Mouse (Mus musculus): ENCODE measurements at regions not wholly inside any gene's neighbourhood (a gene's known extent, or its start where the extent isn't known, plus 50 kb on each side); places are given as distances from the start of the nearest gene placed in this dataset.
"Not testable (repeated sequence)": the region's sequence is repeated elsewhere in the genome, so short reads cannot be mapped to it uniquely, and the experiment has no call there.

- peak; percentile 47 for DNase-seq
Measured at GRCm38 (mm10) chr12:20196386-20196785, 242.1 kb downstream of the Gm21863 start.

DNA sequence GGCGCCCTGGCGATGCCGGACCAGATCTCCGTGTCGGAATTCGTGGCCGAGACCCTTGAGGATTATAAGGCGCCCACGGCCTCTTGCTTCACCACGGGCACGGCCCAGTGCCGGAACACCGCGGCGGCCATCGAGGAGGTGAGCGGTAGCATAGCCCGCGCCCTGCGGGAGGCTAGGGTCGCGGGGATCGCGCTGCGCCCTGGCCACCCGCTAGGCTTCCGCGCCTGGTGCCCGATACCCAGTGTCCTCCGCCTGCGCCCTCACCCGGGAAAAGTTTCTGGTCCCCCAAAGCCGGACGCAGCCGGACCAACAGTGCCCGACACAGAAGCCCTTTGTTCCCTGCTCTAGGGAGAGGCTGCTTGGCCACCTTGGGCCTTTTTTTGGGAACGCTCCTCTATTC, 242.6 kb downstream of the Gm21863 start:
- not testable (repeated sequence) for DNase-seq

DNA sequence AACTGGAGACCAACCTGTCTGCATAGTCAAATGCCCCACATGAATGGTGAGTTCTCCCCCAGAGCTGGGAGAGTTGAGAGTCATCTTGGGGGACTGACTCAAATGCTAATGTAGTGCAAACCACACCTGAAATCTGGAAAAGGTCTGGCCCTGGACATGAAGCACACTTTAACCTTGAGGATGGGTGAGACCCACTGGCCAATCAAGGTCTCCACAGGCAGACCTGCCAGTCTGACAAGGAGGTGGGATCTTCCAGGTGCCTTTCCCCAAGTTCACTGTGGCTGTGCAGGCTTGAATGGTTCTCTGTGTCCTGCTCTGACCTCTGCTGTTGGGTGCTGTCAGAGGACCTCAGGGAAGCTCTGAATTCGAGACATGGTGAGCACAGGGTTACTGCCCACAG, 269.6 kb downstream of the Gm21863 start:
- not testable (repeated sequence) for DNase-seq

GRCm38 (mm10) chr12:20226831-20227230, 272.5 kb downstream of the Gm21863 start:
- DNase-seq, result not testable (repeated sequence)

GRCm38 (mm10) chr12:20227427-20228160, 273.3 kb downstream of the Gm21863 start:
- not testable (repeated sequence) for DNase-seq

- peak; percentile 2 for DNase-seq
Measured at GRCm38 (mm10) chr12:20228321-20228999, 274.2 kb downstream of the Gm21863 start.

- not testable (repeated sequence) for DNase-seq
Measured at GRCm38 (mm10) chr12:20229441-20229840, 275.1 kb downstream of the Gm21863 start.

DNA sequence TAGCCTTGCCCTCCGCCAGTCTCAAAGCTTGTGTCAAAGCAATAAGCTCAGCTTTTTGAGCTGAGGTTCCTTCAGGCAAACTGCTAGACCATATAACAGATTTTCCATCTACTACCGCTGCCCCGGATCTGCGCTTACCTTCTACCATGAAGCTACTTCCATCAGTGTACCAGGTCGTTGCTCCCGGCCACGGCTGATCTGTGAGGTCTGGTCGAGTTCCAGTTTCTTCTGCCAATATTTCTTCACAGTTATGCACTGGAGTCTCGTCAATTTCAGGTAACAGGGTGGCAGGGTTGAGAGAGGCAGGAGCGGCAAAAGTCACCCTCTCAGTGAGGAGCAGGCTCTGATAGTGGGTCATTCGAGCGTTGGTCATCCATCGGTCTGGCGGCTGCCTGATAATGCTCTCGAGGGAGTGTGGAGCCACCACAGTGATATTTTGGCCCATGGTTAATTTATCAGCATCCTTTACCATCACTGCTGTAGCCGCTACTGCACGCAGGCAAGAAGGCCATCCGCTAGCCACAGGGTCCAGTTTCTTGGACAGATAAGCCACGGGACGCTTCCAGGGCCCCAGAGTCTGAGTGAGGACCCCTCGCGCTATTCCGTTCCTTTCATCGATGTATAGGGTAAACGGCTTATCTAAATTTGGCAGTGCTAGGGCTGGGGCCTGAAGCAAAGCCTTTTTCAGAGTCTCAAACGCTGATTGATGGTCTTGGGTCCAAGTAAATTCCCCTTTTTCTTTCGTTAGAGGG, 276.0 kb downstream of the Gm21863 start:
- DNase-seq, result peak; percentile 3

DNA sequence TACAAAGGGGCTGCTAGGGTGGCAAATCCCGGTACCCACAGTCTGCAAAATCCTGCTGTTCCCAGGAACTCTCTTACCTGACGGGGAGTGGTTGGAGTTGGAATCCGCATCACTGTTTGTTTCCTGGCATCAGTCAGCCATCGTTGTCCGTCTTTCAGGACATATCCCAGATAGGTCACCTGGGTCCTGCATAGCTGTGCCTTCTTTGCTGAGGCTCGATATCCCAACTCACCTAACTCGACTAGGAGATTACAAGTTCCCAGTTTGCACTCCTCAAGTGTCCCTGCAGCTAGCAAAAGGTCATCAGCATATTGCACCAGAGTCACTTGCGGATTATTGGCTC, 276.6 kb downstream of the Gm21863 start:
- DNase-seq, result no peak

GRCm38 (mm10) chr12:20231528-20231927, 277.2 kb downstream of the Gm21863 start:
- DNase-seq, result peak; percentile 7

DNA sequence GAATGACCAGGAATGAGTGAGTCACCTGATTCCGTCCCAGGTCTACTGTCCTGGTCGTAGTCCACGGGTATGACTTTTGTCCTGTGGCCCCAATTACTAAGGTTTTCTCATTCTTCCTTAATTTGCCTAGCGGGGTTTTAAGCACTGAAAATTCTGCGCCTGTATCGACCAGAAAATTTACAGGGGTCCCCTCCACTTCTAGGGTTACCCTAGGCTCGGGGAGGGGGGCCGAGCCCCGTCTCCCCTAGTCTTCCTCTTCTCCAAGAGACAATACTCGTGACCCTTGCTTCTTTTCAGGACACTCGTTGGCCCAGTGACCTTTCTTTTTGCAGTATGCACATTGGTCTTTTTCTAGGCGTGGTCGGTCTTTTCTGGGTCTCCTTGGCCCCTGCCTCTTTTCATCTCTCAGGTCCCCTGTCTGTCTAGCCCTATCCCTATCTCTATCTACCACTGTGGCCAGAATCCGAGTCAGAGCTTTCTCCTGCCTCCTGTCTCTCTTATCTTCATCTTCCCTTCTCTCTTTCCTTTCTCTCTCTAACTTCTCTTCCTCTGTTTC, 277.8 kb downstream of the Gm21863 start:
- no peak for DNase-seq

DNA sequence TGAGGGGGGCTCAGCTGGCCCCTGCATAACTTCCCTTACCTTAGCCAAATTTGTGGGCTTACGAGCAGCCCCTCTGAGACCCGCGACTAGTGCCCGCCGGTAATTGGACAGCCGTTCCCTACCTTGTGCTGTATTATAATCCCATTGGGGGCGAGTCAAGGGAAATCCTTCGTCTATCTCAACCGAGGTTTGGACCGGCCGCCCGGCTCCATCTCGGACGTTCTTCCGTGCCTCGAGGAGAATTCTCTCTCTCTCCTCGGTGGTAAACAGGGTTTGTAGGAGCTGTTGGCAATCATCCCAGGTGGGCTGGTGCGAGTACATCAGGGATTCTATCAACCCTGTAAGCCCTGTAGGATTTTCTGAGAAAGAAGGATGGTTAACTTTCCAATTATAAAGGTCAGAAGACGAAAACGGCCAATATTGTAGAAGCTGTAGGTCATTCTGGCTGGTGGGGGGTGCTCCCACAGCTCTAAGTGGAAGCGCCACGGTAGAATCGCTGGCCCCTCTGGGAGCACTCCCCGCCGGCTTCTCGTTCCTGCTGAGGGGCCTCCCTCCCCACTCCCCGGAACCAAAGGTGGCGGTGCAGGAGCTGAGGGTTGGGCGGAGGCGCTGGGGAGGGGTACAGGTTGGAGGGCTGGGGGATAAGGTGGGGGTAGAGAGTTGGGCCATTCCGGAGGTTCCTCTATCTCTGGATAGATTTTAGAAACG, 278.6 kb downstream of the Gm21863 start:
- peak; percentile 13 for DNase-seq

- DNase-seq, result peak; percentile 2
Measured at GRCm38 (mm10) chr12:20233454-20233831, 279.1 kb downstream of the Gm21863 start.

- DNase-seq, result peak; percentile 4
Measured at GRCm38 (mm10) chr12:20233871-20234307, 279.6 kb downstream of the Gm21863 start.
